Comparison of ENCODE assay signal across 24 mouse cellular contexts in genomic region chr12:29708166-29708565, GRCm38 (mm10).
A peak's percentile ranks its signal among the peaks of the same experiment; 100 is the strongest.
DNase-seq lines count a peak whose midpoint lies in the region; ATAC-seq lines count a peak whose summit lies in the region.
"Had no signal": no experiment of that assay in that cellular context is flagged by ENCODE, and none has a peak within 500 bp of the region (broad histone marks: within the 10 kb centered on the region; RNA-seq: fewer than 3 reads in every experiment).

No protein-coding gene starts in this region.

- H3K4me1 ChIP-seq in hindbrain, embryonic 13.5 days (replicated peaks), result peaks cover 15% of the 10 kb centered on the region
- H3K4me1 ChIP-seq in hindbrain, embryonic 14.5 days (replicated peaks; ENCODE audit: control insufficient read depth, insufficient read depth, low read length), result peaks cover 13% of the 10 kb centered on the region

- no peaks in the 10 kb centered on the region for H3K27me3 ChIP-seq in hindbrain, embryonic 13.5 days
- no peaks in the 10 kb centered on the region for H3K27me3 ChIP-seq in hindbrain, embryonic 14.5 days (ENCODE audit: control insufficient read depth, insufficient read depth, low read length)
- H3K27me3 ChIP-seq: embryonic facial prominence, embryonic 15.5 days had no signal

- H3K9ac ChIP-seq in hindbrain, embryonic 13.5 days, result peak overlapping the region; percentile 11; the same call in 1 of the 2 replicates
- H3K9ac ChIP-seq in hindbrain, embryonic 14.5 days, result no peak overlapping the region
- H3K9ac ChIP-seq: embryonic facial prominence, embryonic 15.5 days had no signal

- H3K27ac ChIP-seq in hindbrain, embryonic 13.5 days, result no peak overlapping the region
- no peak overlapping the region for H3K27ac ChIP-seq in hindbrain, embryonic 14.5 days
- H3K27ac ChIP-seq: embryonic facial prominence, embryonic 15.5 days; forebrain, embryonic 10.5 days had no signal

- H3K4me2 ChIP-seq in hindbrain, embryonic 13.5 days, result no peak overlapping the region
- H3K4me2 ChIP-seq in hindbrain, embryonic 14.5 days (replicated peaks), result no peak overlapping the region
- H3K4me2 ChIP-seq: embryonic facial prominence, embryonic 15.5 days; heart, embryonic 11.5 days had no signal

- DNase-seq in frontal cortex, postnatal 14 days (ENCODE audit: low spot score in 2 of 2), result no peak
- DNase-seq in hindbrain, embryonic 14.5 days (ENCODE audit: low spot score), result no peak
- peak; percentile 68 for DNase-seq in layer of hippocampus, adult 9-11 months
- DNase-seq in layer of hippocampus, adult 9-10 months (ENCODE audit: low spot score), result no peak
- DNase-seq in right cerebral cortex, adult 2 months (ENCODE audit: low spot score in 2 of 2), result peak; percentile 48 to 62
- DNase-seq in right cerebral cortex, postnatal 4 days, result no peak
- DNase-seq: adrenal gland, adult 8-10 months; adrenal gland, postnatal 36 days; B cell, adult 2 months; cerebellum, adult 11 months; cerebellum, adult 8-10 months; cerebellum, postnatal 14 days; embryo, embryonic 11 days; gastrocnemius, postnatal 10 days; heart, adult 18-20 months had no signal

- WGBS in hindbrain, embryonic 13.5 days, result 73% methylated on average over 3 of the region's 3 CpGs
- 80% methylated on average over 3 of the region's 3 CpGs for WGBS in hindbrain, embryonic 14.5 days

- ATAC-seq in frontal cortex, adult (ENCODE audit: low TSS enrichment), result peak; percentile 32
- ATAC-seq in hindbrain, embryonic 13.5 days (ENCODE audit: low FRiP score), result no peak
- no peak for ATAC-seq in hindbrain, embryonic 14.5 days (ENCODE audit: low FRiP score)
- ATAC-seq: CD4-positive, CD25-positive, alpha-beta regulatory T cell, adult 4 months; forebrain, embryonic 14.5 days had no signal

- H3K9me3 ChIP-seq in hindbrain, embryonic 13.5 days, result no peaks in the 10 kb centered on the region
- no peaks in the 10 kb centered on the region for H3K9me3 ChIP-seq in hindbrain, embryonic 14.5 days (ENCODE audit: control insufficient read depth, low read length)
- H3K9me3 ChIP-seq: embryonic facial prominence, embryonic 15.5 days; forebrain, embryonic 10.5 days had no signal

- no peaks in the 10 kb centered on the region for H3K36me3 ChIP-seq in hindbrain, embryonic 13.5 days
- no peaks in the 10 kb centered on the region for H3K36me3 ChIP-seq in hindbrain, embryonic 14.5 days (replicated peaks; ENCODE audit: control insufficient read depth, insufficient read depth)
- H3K36me3 ChIP-seq: embryonic facial prominence, embryonic 15.5 days; forebrain, embryonic 10.5 days; G1E had no signal

- no peak overlapping the region for H3K4me3 ChIP-seq in hindbrain, embryonic 13.5 days
- H3K4me3 ChIP-seq in hindbrain, embryonic 14.5 days (replicated peaks; ENCODE audit: low read length), result no peak overlapping the region
- H3K4me3 ChIP-seq: embryonic facial prominence, embryonic 15.5 days; erythroblast, embryonic 14.5 days; forebrain, embryonic 10.5 days had no signal

Comparison
In these comparisons a context has a peak if more than half of its experiments do, and no peak if none do; other contexts are left out.
1. DNase-seq: peak in layer of hippocampus, adult 9-11 months (single experiment) and right cerebral cortex, adult 2 months (2 of 2); none in frontal cortex, postnatal 14 days (0 of 2), hindbrain, embryonic 14.5 days (single experiment), layer of hippocampus, adult 9-10 months (single experiment) and right cerebral cortex, postnatal 4 days (single experiment).